Mouse (Mus musculus): Measurements from ENCODE around the gene Fadd.

Gene Fadd

GRCm38 (mm10) chr7:144582284-144582980, at the start of gene Fadd:
Fadd (minus strand) TSS chr7:144582463.
- peak; percentile 97 for DNase-seq (ENCODE audit: low spot score)

- no peak for DNase-seq (ENCODE audit: low spot score)
Observed at GRCm38 (mm10) chr7:144630622-144631021, 48.4 kb upstream of the Fadd start.

- no peak for DNase-seq (ENCODE audit: low spot score)
Observed at GRCm38 (mm10) chr7:144628334-144628915, 46.2 kb upstream of the Fadd start.

- DNase-seq (ENCODE audit: low spot score) = no peak
Observed at GRCm38 (mm10) chr7:144627606-144628333, 45.5 kb upstream of the Fadd start.

GRCm38 (mm10) chr7:144626042-144626441, 43.8 kb upstream of the Fadd start:
- no peak for DNase-seq (ENCODE audit: low spot score)

- peak; percentile 12 for DNase-seq (ENCODE audit: low spot score)
Observed at GRCm38 (mm10) chr7:144620721-144621681, 38.7 kb upstream of the Fadd start.

GRCm38 (mm10) chr7:144620315-144620714, 38.1 kb upstream of the Fadd start:
- no peak for DNase-seq (ENCODE audit: low spot score)

GRCm38 (mm10) chr7:144615343-144615742, 33.1 kb upstream of the Fadd start:
- no peak for DNase-seq (ENCODE audit: low spot score)

GRCm38 (mm10) chr7:144612829-144613228, 30.6 kb upstream of the Fadd start:
- DNase-seq (ENCODE audit: low spot score) = no peak

GRCm38 (mm10) chr7:144612351-144612750, 30.1 kb upstream of the Fadd start:
- DNase-seq (ENCODE audit: low spot score) = no peak

- DNase-seq (ENCODE audit: low spot score) = no peak
Observed at GRCm38 (mm10) chr7:144611595-144611994, 29.3 kb upstream of the Fadd start.

GRCm38 (mm10) chr7:144609568-144609967, 27.3 kb upstream of the Fadd start:
- DNase-seq (ENCODE audit: low spot score) = no peak

GRCm38 (mm10) chr7:144607862-144608261, 25.6 kb upstream of the Fadd start:
- DNase-seq (ENCODE audit: low spot score) = no peak

GRCm38 (mm10) chr7:144604735-144605134, 22.5 kb upstream of the Fadd start:
- DNase-seq (ENCODE audit: low spot score) = no peak

- DNase-seq (ENCODE audit: low spot score) = no peak
Observed at GRCm38 (mm10) chr7:144604291-144604690, 22.0 kb upstream of the Fadd start.

- no peak for DNase-seq (ENCODE audit: low spot score)
Observed at GRCm38 (mm10) chr7:144600333-144600900, 18.2 kb upstream of the Fadd start.

- no peak for DNase-seq (ENCODE audit: low spot score)
Observed at GRCm38 (mm10) chr7:144589508-144589907, 7.2 kb upstream of the Fadd start.

- peak; percentile 41 for DNase-seq (ENCODE audit: low spot score)
Observed at GRCm38 (mm10) chr7:144587291-144587690, 5.0 kb upstream of the Fadd start.

- DNase-seq (ENCODE audit: low spot score) = peak; percentile 82
Observed at GRCm38 (mm10) chr7:144585648-144586047, 3.4 kb upstream of the Fadd start.

- peak; percentile 16 for DNase-seq (ENCODE audit: low spot score)
Observed at GRCm38 (mm10) chr7:144583619-144584018, 1.4 kb upstream of the Fadd start.

- peak; percentile 71 for DNase-seq (ENCODE audit: low spot score)
Observed at GRCm38 (mm10) chr7:144581559-144582283, 542 bp downstream of the Fadd start.

Measured in ovary, postnatal 14 days (tissue).